Mouse (Mus musculus) NIH3T3 (cell line): Measurements from ENCODE around the gene Tmc6.

Experiments
- DNase-seq: peaks from one replicate; pipeline ENCODE4 v3.0.0-alpha.2; 2012; ENCODE audit warnings: low read depth

Gene Tmc6

GRCm38 (mm10) chr11:117781199-117781821, 688 bp downstream of the Tmc6 start:
- peak; percentile 67 for DNase-seq

- peak; percentile 92 for DNase-seq
These were observed 1.4 kb downstream of the Tmc6 start for GRCm38 (mm10) chr11:117780582-117781111.

- DNase-seq: no peak
These were observed 1.8 kb downstream of the Tmc6 start for GRCm38 (mm10) chr11:117780199-117780515.

GRCm38 (mm10) chr11:117779434-117780198, 2.4 kb downstream of the Tmc6 start:
- DNase-seq: peak; percentile 62

- peak; percentile 60 for DNase-seq
These were observed 3.1 kb downstream of the Tmc6 start for GRCm38 (mm10) chr11:117778851-117779433.

- DNase-seq: no peak
These were observed 4.0 kb downstream of the Tmc6 start for GRCm38 (mm10) chr11:117778031-117778430.

- DNase-seq: no peak
These were observed 4.9 kb downstream of the Tmc6 start for GRCm38 (mm10) chr11:117777111-117777510.

GRCm38 (mm10) chr11:117776085-117776792, 5.8 kb downstream of the Tmc6 start:
- DNase-seq: no peak

GRCm38 (mm10) chr11:117775540-117775939, 6.5 kb downstream of the Tmc6 start:
- no peak for DNase-seq

- no peak for DNase-seq
These were observed 7.1 kb downstream of the Tmc6 start for GRCm38 (mm10) chr11:117774925-117775324.

GRCm38 (mm10) chr11:117772352-117772751, 9.6 kb downstream of the Tmc6 start:
- no peak for DNase-seq

GRCm38 (mm10) chr11:117770407-117770806, 11.6 kb downstream of the Tmc6 start:
- DNase-seq: no peak

GRCm38 (mm10) chr11:117769683-117770047, 12.3 kb downstream of the Tmc6 start:
- no peak for DNase-seq

GRCm38 (mm10) chr11:117768725-117769682, 13.0 kb downstream of the Tmc6 start:
- DNase-seq: no peak

GRCm38 (mm10) chr11:117766275-117766674, 15.7 kb downstream of the Tmc6 start:
- no peak for DNase-seq

GRCm38 (mm10) chr11:117765361-117765760, 16.6 kb downstream of the Tmc6 start:
- no peak for DNase-seq

GRCm38 (mm10) chr11:117764319-117764718, 17.7 kb downstream of the Tmc6 start:
- no peak for DNase-seq

GRCm38 (mm10) chr11:117762246-117762645, 19.8 kb downstream of the Tmc6 start:
- DNase-seq: no peak

GRCm38 (mm10) chr11:117761801-117762200, 20.2 kb downstream of the Tmc6 start:
- no peak for DNase-seq

- no peak for DNase-seq
These were observed 21.5 kb downstream of the Tmc6 start for GRCm38 (mm10) chr11:117760374-117761119.

- DNase-seq: no peak
These were observed 22.7 kb downstream of the Tmc6 start for GRCm38 (mm10) chr11:117759267-117759666.
